Mouse (Mus musculus): ENCODE results near the gene Gm14124. TPM values are rescaled to one million over a fixed set of nuclear protein-coding genes. Genes with fewer than 3 reads are reported as not detected.
"Not testable (repeated sequence)": the region's sequence is repeated elsewhere in the genome, so short reads cannot be mapped to it uniquely, and the experiment has no call there.

Gm14124 gene
- not detected in 2 replicates for polyA plus RNA-seq (2015; fragmentation: Nextera tagmentation; extraction: Ambion mirVana)

GRCm38 (mm10) chr2:150257291-150257690, at the start of gene Gm14124:
Gene Gm14124, plus strand, starts transcription at chr2:150257517.
- H3K9ac ChIP-seq (ENCODE audit: low read depth, low read length); H3K4me1 ChIP-seq (ENCODE audit: control insufficient read depth, insufficient read depth, low read length): not testable (repeated sequence)

GRCm38 (mm10) chr2:150217600-150218362, 39.5 kb upstream of the Gm14124 start, which contains the start of gene Zfp937:
Gene Zfp937, plus strand, starts transcription at chr2:150218073.
- H3K36me3 ChIP-seq (ENCODE audit: control insufficient read depth, insufficient read depth, low read length); H3K9me3 ChIP-seq (replicated peaks; ENCODE audit: control insufficient read depth, low read length, poor library complexity, severe bottlenecking); H3K27me3 ChIP-seq (ENCODE audit: control insufficient read depth, insufficient read depth, low read depth, low read length); H3K4me1 ChIP-seq (ENCODE audit: control insufficient read depth, insufficient read depth, low read length): not testable (repeated sequence)
- ATAC-seq, result peak; percentile 100
- Histone ChIP-seq H3K9ac (ENCODE audit: low read depth, low read length) (peak within 1 kb of the TSS; percentile 56; the same call in 1 of the 2 replicates), H3K4me3 (ENCODE audit: low read depth, low read length) (peak within 1 kb of the TSS; percentile 43), H3K4me2 (ENCODE audit: low read length) (peak within 1 kb of the TSS; percentile 48), H3K27ac (ENCODE audit: low read length) (peak within 1 kb of the TSS; percentile 28; the same call in 1 of the 2 replicates)
- 1% methylated on average over 15 of the region's 15 CpGs for WGBS

More at GRCm38 (mm10) chr2:150257291-150257690, at the start of gene Gm14124:
- not testable (repeated sequence) for H3K4me3 ChIP-seq (ENCODE audit: low read depth, low read length); ATAC-seq; H3K27ac ChIP-seq (ENCODE audit: low read length); H3K36me3 ChIP-seq (ENCODE audit: control insufficient read depth, insufficient read depth, low read length); H3K9me3 ChIP-seq (replicated peaks; ENCODE audit: control insufficient read depth, low read length, poor library complexity, severe bottlenecking); H3K4me2 ChIP-seq (ENCODE audit: low read length); H3K27me3 ChIP-seq (ENCODE audit: control insufficient read depth, insufficient read depth, low read depth, low read length)
- 83% methylated on average over 3 of the region's 4 CpGs for WGBS

DNA sequence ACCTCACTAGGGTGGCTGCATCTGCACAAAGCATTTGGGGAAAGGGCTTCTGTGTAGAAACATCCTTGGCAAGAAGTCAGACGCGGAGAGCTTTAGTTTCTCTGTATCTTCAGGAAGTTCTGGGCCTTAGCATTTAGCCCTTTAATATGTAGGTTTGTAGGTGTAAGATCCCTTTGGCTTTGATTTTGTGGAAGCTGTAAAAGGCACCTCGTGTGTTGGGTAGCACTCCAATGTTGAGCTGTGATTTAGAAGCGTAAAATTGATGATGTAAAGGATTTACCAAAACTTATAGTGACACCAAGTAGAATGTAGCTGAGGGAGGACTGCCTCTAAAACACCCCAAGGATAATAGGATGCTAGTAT, 39.0 kb upstream of the Gm14124 start:
- Histone ChIP-seq H3K9ac (ENCODE audit: low read depth, low read length) (peak overlapping the region; percentile 56; the same call in 1 of the 2 replicates), H3K4me3 (ENCODE audit: low read depth, low read length) (peak overlapping the region; percentile 43), H3K4me2 (ENCODE audit: low read length) (peak overlapping the region; percentile 48), H3K27ac (ENCODE audit: low read length) (peak overlapping the region; percentile 28; the same call in 1 of the 2 replicates)
- H3K4me1 ChIP-seq (ENCODE audit: control insufficient read depth, insufficient read depth, low read length); H3K36me3 ChIP-seq (ENCODE audit: control insufficient read depth, insufficient read depth, low read length); ATAC-seq; H3K27me3 ChIP-seq (ENCODE audit: control insufficient read depth, insufficient read depth, low read depth, low read length); H3K9me3 ChIP-seq (replicated peaks; ENCODE audit: control insufficient read depth, low read length, poor library complexity, severe bottlenecking): not testable (repeated sequence)
- 7% methylated on average over 2 of the region's 4 CpGs for WGBS

GRCm38 (mm10) chr2:150223263-150223662, 34.1 kb upstream of the Gm14124 start:
- H3K27ac ChIP-seq (ENCODE audit: low read length); H3K9me3 ChIP-seq (replicated peaks; ENCODE audit: control insufficient read depth, low read length, poor library complexity, severe bottlenecking); H3K36me3 ChIP-seq (ENCODE audit: control insufficient read depth, insufficient read depth, low read length); H3K9ac ChIP-seq (ENCODE audit: low read depth, low read length); H3K27me3 ChIP-seq (ENCODE audit: control insufficient read depth, insufficient read depth, low read depth, low read length); H3K4me2 ChIP-seq (ENCODE audit: low read length); ATAC-seq; H3K4me1 ChIP-seq (ENCODE audit: control insufficient read depth, insufficient read depth, low read length); H3K4me3 ChIP-seq (ENCODE audit: low read depth, low read length): not testable (repeated sequence)

- H3K4me3 ChIP-seq (ENCODE audit: low read depth, low read length), result no peak overlapping the region
- no peak overlapping the region for H3K27ac ChIP-seq (ENCODE audit: low read length)
- H3K9me3 ChIP-seq (replicated peaks; ENCODE audit: control insufficient read depth, low read length, poor library complexity, severe bottlenecking), result peaks cover 32% of the 10 kb centered on the region
- no peak for ATAC-seq
- H3K4me2 ChIP-seq (ENCODE audit: low read length), result no peak overlapping the region
- no peaks in the 10 kb centered on the region for H3K4me1 ChIP-seq (ENCODE audit: control insufficient read depth, insufficient read depth, low read length)
- no peaks in the 10 kb centered on the region for H3K27me3 ChIP-seq (ENCODE audit: control insufficient read depth, insufficient read depth, low read depth, low read length)
- 92% methylated on average over 2 of the region's 2 CpGs for WGBS
- peaks cover 19% of the 10 kb centered on the region for H3K36me3 ChIP-seq (ENCODE audit: control insufficient read depth, insufficient read depth, low read length)
- H3K9ac ChIP-seq (ENCODE audit: low read depth, low read length), result no peak overlapping the region
Observed at GRCm38 (mm10) chr2:150243211-150243610, 14.1 kb upstream of the Gm14124 start.

DNA sequence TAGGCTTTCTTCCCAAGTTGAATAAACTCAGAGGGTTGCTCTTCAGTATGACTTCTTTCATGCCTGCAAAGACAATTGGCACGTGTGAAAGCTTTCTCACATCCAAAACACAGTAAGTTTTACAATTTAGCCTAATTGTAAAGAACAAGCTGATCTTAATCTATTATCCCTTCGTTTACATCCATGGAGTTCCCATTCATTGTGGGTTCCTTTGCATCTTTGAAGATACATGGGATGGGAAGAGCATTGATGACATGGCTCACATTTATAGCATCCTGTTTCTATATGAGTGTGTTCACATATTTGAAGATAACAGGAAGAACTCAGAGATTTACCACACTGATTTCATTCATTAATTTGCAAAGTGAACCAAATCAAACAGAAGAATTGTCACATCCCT, 1.8 kb upstream of the Gm14124 start, which contains the start of gene Gm21994:
Gm21994 (minus strand) TSS at position 101 of the 400 bp plus-strand sequence.
- not testable (repeated sequence) for ATAC-seq; H3K27me3 ChIP-seq (ENCODE audit: control insufficient read depth, insufficient read depth, low read depth, low read length); H3K36me3 ChIP-seq (ENCODE audit: control insufficient read depth, insufficient read depth, low read length); H3K9ac ChIP-seq (ENCODE audit: low read depth, low read length); H3K9me3 ChIP-seq (replicated peaks; ENCODE audit: control insufficient read depth, low read length, poor library complexity, severe bottlenecking); H3K27ac ChIP-seq (ENCODE audit: low read length); H3K4me2 ChIP-seq (ENCODE audit: low read length); H3K4me3 ChIP-seq (ENCODE audit: low read depth, low read length); H3K4me1 ChIP-seq (ENCODE audit: control insufficient read depth, insufficient read depth, low read length)
- 57% methylated on average over 2 of the region's 2 CpGs for WGBS

GRCm38 (mm10) chr2:150256861-150257260, 456 bp upstream of the Gm14124 start:
- not testable (repeated sequence) for H3K4me3 ChIP-seq (ENCODE audit: low read depth, low read length); H3K9me3 ChIP-seq (replicated peaks; ENCODE audit: control insufficient read depth, low read length, poor library complexity, severe bottlenecking); ATAC-seq; H3K4me2 ChIP-seq (ENCODE audit: low read length); H3K9ac ChIP-seq (ENCODE audit: low read depth, low read length); H3K36me3 ChIP-seq (ENCODE audit: control insufficient read depth, insufficient read depth, low read length); H3K4me1 ChIP-seq (ENCODE audit: control insufficient read depth, insufficient read depth, low read length); H3K27ac ChIP-seq (ENCODE audit: low read length); H3K27me3 ChIP-seq (ENCODE audit: control insufficient read depth, insufficient read depth, low read depth, low read length)
- WGBS, result 62% methylated on average over 2 of the region's 2 CpGs

DNA sequence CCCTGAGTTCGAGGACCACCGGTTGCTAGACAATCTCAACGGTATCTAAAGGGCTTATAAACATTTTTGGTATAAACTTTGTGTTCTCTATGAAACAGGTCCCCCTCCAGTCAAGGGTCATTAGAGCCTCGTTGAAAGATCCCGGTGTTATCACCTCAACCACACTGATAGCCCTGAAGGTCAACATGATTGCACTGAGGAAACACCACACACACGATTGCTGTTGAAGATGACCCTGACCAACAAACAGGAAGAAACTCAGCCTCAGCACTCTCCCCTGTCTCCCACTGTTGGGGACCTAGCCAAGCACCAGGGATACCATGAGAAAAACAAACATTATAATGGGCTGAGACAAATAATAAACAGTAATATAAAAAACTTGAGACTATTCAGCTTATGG, 36.4 kb downstream of the Gm14124 start:
- no peak overlapping the region for H3K27ac ChIP-seq (ENCODE audit: low read length)
- ATAC-seq, result no peak
- WGBS, result 86% methylated on average over 6 of the region's 6 CpGs
- H3K36me3 ChIP-seq (ENCODE audit: control insufficient read depth, insufficient read depth, low read length), result no peaks in the 10 kb centered on the region
- no peaks in the 10 kb centered on the region for H3K4me1 ChIP-seq (ENCODE audit: control insufficient read depth, insufficient read depth, low read length)
- H3K4me2 ChIP-seq (ENCODE audit: low read length), result no peak overlapping the region
- H3K9me3 ChIP-seq (replicated peaks; ENCODE audit: control insufficient read depth, low read length, poor library complexity, severe bottlenecking), result no peaks in the 10 kb centered on the region
- H3K4me3 ChIP-seq (ENCODE audit: low read depth, low read length), result no peak overlapping the region
- H3K27me3 ChIP-seq (ENCODE audit: control insufficient read depth, insufficient read depth, low read depth, low read length), result no peaks in the 10 kb centered on the region
- H3K9ac ChIP-seq (ENCODE audit: low read depth, low read length), result no peak overlapping the region

GRCm38 (mm10) chr2:150299096-150299495, 41.8 kb downstream of the Gm14124 start:
- 53% methylated on average over 1 of the region's 1 CpGs for WGBS
- H3K27ac ChIP-seq (ENCODE audit: low read length), result no peak overlapping the region
- no peak for ATAC-seq
- no peaks in the 10 kb centered on the region for H3K27me3 ChIP-seq (ENCODE audit: control insufficient read depth, insufficient read depth, low read depth, low read length)
- H3K4me2 ChIP-seq (ENCODE audit: low read length), result no peak overlapping the region
- H3K9me3 ChIP-seq (replicated peaks; ENCODE audit: control insufficient read depth, low read length, poor library complexity, severe bottlenecking), result no peaks in the 10 kb centered on the region; the same call in 1 of the 2 replicates
- no peak overlapping the region for H3K4me3 ChIP-seq (ENCODE audit: low read depth, low read length)
- H3K36me3 ChIP-seq (ENCODE audit: control insufficient read depth, insufficient read depth, low read length), result no peaks in the 10 kb centered on the region
- no peaks in the 10 kb centered on the region for H3K4me1 ChIP-seq (ENCODE audit: control insufficient read depth, insufficient read depth, low read length)
- no peak overlapping the region for H3K9ac ChIP-seq (ENCODE audit: low read depth, low read length)

Data from midbrain, embryonic 16.5 days (tissue).